Mouse (Mus musculus): ENCODE data around the gene Sgip1.

The Sgip1 gene

DNA sequence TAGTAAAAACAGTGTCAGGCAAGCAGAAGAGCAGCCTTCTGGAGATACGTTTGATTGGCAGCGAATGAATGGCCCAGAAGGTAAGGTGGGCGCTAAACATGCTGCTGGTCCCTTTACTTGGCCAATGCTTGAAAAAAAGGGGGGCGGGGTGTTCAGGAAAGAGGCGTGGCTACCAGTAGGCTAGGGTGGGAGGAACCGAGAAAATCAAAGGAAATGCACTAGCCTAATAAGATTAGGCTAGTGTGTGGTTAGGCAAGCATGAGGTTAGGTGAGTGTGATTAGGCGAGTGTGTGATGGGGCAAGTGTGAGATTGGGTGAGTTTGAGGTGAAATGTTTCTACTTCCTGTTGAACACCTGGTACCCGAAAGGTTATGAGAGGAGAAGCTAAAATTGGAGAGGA lies at the start of gene Sgip1:
TSS of gene Sgip1 (plus strand) at position 11 of the 400 bp plus-strand sequence.
- no peak for DNase-seq (ENCODE audit: low spot score)

DNA sequence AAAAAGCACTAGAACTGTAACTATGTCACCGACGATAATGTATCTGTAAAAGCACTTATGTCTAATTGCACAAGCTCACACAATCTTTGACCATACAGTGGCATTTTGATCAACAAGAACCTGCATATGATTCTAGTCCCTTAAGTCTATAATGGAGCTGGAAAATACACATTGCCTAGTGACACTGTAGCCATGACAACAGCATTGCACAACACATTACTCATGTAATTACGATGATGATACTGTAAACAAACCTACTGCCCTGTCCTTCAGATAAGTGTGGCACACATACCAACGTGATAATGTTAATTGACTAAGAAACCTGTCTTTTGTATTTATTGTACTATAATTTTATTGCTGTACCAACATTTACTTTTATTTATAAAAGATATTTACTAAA lies 49.7 kb upstream of the Sgip1 start:
- no peak for DNase-seq (ENCODE audit: low spot score)

DNA sequence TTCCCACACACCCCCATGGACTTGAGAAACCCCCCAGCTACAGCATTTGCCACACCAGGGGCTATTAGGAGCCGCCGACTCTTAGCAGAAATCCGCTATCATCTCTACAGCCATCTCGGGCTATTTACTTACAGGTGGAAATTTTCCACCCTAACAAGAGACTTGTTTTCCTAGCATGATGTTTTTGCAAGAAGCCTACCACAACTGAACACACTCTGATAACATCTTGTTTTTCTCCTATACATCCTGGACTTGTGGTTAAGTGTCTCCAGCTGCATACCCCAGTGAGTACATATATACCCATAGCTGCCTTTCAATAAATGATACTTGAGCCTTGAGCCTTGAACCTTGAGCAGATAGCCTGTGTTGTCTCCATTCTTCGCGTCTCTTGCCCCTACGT lies 43.1 kb upstream of the Sgip1 start:
- DNase-seq (ENCODE audit: low spot score), result no peak

DNA sequence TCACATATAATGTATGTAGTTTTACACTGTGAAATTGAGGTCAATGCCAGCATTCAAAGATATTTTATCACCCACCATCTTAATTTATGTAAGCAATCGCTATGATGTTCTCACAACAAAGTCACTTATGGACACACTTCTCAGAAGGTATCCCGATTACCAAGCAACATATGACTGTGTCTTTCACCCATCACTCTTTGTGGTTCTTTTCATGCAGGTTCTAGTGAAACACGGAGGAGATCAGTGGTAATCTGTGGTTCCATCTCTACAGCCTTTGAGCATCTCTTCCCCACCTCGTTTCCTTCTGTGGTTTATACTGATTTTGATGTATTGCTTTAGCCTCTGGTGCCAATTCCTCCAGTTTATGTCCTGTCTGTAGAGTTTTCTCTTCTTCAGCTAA lies 29.4 kb upstream of the Sgip1 start:
- no peak for DNase-seq (ENCODE audit: low spot score)

DNA sequence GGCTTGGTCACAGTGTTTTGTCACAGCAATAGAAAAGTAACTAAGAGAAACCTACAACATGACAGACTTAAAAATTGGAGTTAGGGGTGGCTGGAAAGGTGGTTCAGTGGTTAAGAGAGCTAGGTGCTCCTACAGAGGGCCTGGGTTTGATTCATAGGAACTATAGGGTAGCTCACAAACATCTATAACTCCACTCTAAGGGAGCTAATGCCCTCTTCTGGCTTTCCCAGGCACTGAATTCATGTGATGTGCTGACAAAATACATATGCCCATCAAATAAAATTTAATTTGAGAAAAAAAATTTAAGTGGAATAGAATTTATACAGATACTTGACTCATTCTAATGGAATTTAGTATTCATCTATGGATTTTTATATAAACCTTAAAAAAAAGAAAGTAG lies 25.6 kb upstream of the Sgip1 start:
- no peak for DNase-seq (ENCODE audit: low spot score)

DNA sequence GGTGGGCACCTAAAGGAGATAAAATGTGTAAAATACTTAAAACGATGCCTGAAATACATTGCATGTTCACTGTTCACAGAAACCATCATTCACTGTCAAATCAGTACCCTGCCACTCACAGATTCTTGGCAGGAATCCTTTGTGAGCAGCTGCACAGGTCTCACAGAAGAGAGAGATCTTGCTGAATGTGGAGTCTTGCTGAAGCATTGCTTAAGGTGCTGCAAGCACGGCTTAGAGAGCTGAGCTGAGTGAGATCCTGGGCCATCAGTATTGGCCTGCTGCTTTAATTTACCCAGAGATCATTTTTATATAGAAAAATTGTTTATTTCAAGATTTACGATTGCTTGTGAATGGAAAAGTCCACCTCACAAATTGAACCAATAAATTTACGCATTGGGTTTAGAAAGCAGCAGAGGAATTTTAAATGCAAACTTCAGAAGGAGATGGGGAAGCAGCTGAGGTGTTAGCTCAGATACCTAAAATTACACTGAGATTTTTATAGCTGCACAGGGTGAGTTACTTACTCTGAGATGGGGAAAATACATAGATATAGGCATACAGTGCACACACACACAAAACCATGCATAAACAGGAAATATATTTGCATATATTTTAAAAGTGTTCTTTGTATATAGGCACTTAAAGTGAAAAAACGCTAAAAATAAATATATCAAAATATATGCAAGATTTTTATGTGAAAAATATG lies 23.8 kb upstream of the Sgip1 start:
- DNase-seq (ENCODE audit: low spot score), result no peak

- DNase-seq (ENCODE audit: low spot score), result no peak
These were observed 21.6 kb upstream of the Sgip1 start for GRCm38 (mm10) chr4:102719535-102719934.

DNA sequence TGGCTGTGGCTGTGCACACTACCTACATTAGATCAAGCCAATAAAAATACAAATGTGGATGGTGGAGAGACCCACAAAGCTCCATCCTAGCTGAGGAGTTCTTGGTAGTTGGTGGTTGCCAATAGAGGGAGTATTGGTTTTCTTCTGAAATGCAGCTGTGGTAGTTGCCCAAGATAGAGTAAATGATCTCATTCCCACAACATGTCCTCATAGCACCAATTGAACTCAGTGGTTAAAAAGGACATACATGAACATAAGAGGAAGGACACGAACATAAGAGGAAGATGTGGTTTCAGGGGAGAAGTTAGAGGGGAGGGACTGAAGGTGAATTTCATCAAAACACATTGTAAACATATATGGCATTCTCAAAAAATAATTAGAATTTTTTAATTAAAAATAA lies 21.1 kb upstream of the Sgip1 start:
- DNase-seq (ENCODE audit: low spot score), result no peak

DNA sequence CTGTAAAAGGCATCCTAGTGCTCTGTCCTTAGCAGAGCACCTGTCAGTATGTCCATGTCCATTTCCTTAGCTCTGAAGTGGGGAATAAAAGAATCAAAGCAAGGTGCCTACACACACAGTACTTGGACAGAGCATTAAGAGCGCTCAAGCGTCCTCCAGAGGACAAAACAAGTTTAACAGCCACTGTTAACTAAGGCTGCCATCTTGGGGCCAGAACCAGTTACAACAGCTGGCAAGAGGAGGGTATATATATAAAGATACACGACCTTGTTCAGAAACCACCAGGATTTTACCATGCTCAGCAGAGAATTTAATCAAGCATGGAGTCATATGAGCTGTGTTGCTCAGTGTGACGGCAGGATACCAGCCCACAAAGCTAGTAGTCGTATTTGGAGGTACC lies 16.7 kb upstream of the Sgip1 start:
- no peak for DNase-seq (ENCODE audit: low spot score)

DNA sequence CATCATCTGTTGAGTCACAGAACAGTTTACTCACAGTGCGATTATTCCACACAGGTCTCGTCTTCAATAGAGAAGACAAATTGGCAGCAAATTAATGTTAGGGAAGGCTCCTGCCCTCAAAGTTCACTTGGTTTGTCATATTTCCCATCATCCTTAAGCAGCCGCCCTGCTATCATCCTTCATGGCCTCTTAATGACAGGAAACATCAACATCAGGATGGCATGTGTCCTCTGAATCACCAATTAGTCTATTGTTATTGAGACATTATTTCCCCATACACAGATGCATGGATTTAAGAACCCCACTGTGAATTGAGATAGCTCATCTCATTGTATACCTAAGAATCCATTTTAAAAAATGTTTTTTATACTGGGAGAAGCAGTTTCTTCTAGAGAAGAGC lies 10.1 kb upstream of the Sgip1 start:
- no peak for DNase-seq (ENCODE audit: low spot score)

DNA sequence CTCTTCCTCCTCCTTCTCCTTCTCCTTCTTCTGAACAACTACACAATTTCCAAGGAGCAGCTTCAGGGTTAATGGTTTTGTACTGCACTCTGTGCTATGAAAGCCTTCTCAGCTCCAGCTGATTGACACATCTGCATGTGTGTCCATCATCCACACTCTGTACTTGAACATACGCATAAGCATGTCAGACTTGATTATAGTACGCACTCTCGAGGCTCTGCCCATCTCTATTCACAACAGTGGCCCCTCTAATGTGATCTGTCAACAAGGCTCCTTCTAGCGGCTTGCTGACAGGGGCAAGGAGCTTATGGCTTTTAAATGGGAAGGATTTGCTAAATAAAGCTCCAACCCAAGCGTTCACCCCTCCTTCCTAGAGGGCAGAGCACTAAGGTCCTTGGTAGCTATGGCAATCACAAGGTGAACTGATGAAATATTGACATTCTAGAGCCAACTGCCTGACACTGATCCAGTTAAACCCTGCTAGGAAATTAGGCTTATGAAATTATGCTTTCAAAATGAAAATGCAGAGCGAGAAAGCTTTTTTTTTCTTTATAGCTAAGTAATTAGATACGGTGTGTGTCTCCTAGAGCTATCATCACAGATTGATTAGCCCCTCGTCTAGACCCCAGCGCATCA lies 7.0 kb upstream of the Sgip1 start:
- DNase-seq (ENCODE audit: low spot score), result no peak

DNA sequence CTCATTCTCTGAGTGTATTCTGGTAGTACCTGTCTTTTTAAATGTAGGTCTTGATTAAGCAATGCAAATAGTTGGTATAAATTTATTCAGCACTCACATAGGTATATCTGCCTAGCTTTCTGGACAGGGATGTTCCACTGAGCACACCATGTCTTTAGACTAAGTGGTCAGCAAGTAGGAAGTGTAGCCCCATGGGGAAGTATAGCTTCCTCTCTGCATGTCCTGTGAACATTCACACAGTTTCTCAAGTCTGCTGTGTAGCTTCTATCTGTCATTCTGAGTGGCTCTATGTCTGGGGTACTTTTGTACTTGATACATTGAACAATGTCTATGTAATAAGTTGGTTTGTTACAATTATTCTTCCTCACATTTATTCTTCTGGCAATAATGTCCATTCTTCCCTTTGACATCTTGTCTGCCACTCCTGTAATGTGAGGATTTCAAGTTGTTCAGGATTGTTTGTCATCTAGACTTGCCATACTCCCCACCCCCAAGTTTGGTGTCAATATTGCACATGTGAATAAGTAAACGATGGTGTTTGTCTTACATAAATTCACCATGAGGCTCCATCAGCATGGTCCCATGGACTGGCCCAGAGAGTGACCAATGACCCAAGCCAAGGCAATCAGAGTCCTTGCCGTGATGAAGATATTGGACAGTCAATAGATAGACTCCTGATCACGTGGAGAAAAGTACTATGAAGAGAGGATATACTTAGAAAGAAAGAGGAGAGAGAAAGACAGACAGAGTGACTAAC lies 12.4 kb downstream of the Sgip1 start:
- no peak for DNase-seq (ENCODE audit: low spot score)

- no peak for DNase-seq (ENCODE audit: low spot score)
These were observed 18.2 kb downstream of the Sgip1 start for GRCm38 (mm10) chr4:102759095-102759890.

GRCm38 (mm10) chr4:102760042-102760821 lies 19.1 kb downstream of the Sgip1 start:
- DNase-seq (ENCODE audit: low spot score), result no peak

DNA sequence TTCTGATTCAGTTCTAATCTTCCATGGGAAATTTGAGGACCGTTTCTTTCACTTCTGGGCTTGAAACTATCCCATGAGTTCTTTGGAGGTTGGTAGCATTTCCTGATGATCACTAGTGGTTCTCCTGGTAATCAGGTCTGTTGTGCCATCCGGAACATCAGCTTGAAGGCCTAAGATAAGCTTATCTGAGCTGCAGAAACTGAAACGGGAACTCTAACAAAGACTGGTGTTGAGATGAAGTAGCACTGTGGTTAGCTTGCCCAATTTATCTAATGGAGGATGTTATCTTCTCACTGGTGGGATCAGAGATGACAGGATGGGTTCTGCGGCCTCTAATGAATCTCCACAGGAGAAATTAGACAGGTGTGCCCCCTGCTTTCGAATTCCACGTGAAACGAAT lies 21.0 kb downstream of the Sgip1 start:
- no peak for DNase-seq (ENCODE audit: low spot score)

GRCm38 (mm10) chr4:102769070-102769469 lies 28.0 kb downstream of the Sgip1 start:
- no peak for DNase-seq (ENCODE audit: low spot score)

DNA sequence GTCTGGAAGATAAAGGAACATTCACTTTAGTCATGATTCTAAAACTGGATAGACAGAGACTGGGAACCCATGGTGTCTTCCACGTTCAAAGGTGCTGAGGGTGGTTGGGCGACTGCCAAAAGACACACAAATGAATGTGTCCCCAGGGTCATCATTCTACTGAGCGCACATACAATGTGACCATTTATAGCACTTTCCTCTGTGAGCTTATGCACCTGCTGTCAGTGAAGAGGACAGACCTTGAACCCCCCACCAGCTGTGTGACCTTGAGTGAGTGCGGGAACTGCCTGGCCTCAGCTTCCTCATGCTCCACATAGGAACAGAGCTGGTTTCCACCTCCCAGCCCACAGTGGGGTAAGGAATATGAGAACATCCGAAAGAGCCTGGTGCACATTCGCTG lies 28.8 kb downstream of the Sgip1 start:
- DNase-seq (ENCODE audit: low spot score), result no peak

DNA sequence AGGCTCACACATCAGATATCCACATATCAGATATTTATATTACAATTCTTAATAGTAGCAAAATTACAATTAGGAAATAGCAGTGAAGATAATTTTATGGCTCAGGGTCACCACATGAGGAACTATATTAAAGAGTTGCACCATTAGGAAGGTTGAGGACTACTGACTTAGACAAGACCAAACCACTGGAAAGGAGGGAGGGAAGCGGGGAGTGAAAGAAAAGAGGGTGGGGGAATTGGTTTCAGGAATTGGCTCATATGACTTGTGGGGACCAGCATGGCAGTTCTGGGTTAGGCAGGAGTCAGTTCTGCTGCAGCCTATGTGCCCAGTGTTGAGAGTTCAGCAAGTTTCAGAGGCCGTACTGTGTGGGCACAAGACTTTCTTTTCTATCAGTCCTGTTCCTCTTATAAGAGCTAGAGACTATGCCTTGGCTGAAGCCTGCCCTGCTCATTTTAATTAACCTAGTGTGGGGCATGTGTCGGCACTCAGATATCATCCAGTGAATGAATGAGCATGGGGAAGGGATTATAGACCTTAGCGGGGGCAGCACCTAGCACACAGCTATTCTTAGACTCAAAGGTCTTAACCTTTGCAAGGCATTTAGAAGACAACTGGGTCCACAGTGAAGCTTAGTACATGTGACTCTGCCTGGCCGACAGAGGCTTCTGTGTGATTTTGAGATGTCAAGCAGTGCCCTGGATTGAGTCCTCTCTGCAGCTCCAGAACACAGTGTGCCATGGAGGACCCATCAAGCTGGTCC lies 30.7 kb downstream of the Sgip1 start:
- no peak for DNase-seq (ENCODE audit: low spot score)

GRCm38 (mm10) chr4:102773225-102773624 lies 32.1 kb downstream of the Sgip1 start:
- DNase-seq (ENCODE audit: low spot score), result no peak

DNA sequence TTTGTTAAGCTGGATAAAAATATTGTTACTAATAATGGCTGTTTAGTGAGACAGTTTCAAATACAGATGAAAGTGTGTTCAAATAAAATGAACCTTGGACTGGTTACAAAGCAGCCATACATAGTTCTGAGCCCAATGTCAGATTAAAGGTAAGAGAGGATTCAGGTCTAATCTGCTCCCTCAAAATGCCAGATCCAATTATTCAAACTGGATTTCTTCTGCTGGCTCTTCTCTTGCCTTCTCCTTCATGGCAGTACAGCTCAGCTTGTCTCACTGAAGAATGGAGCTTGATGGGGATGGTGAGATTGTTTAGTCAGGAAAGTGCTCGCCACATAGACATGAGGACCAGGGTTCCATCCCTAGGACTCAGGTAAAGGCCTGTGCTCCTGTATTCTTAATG lies 32.7 kb downstream of the Sgip1 start:
- DNase-seq (ENCODE audit: low spot score), result no peak

DNA sequence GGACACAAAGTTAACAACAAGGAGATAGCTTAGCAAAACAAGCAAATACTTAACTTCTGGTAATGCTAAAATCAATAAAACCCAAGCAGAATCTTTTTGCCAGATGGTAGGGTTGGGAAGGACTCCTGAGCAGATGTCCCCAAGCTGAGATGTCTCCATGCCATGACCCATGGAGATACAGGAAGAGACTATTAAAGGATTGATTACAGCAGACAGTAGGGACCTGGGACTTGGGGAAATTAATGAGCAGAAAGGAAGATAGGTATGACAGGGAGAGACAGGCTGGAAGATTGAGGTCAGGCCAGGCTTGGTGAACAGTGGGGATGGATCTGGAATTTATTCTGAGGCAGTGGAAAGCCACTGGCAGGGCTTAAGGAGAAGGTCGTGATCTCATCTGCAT lies 33.5 kb downstream of the Sgip1 start:
- no peak for DNase-seq (ENCODE audit: low spot score)

All from ovary, adult 18-20 months (tissue).